Mouse (Mus musculus): ENCODE data around the gene Kcnq4. TPM values are rescaled to one million over a fixed set of nuclear protein-coding genes. Genes with fewer than 3 reads are reported as not detected.
A peak's percentile ranks its signal among the peaks of the same experiment; 100 is the strongest.

The Kcnq4 gene
- polyA plus RNA-seq, 1 experiment from 2014 or later, result 2.1 TPM

GRCm38 (mm10) chr4:120697799-120698484, 50.5 kb downstream of the Kcnq4 start:
- Histone ChIP-seq H3K27ac (ENCODE audit: low read length) (no peak overlapping the region), H3K4me2 (replicated peaks; ENCODE audit: low read depth, low read length) (peak overlapping the region; percentile 26; the same call in 1 of the 2 replicates), H3K27me3 (ENCODE audit: control insufficient read depth, insufficient read depth, low read length) (0 out of 2 replicates have a peak, but pooled peaks cover 2% of the 10 kb centered on the region), H3K9me3 (ENCODE audit: control insufficient read depth, low read depth, low read length) (no peaks in the 10 kb centered on the region), H3K4me1 (ENCODE audit: control insufficient read depth, insufficient read depth, low read length) (0 out of 2 replicates have a peak, but pooled peaks cover 5% of the 10 kb centered on the region), H3K4me3 (ENCODE audit: low read depth, low read length) (no peak overlapping the region), H3K36me3 (ENCODE audit: control insufficient read depth, insufficient read depth, low read length) (no peaks in the 10 kb centered on the region), H3K9ac (replicated peaks; ENCODE audit: low read depth, low read length) (no peak overlapping the region)
- peak; percentile 50 for ATAC-seq (ENCODE audit: insufficient number of reproducible peaks, insufficient read depth, low FRiP score, low read depth)
- WGBS, result 13% methylated on average over 35 of the region's 35 CpGs

- Histone ChIP-seq H3K36me3 (ENCODE audit: control insufficient read depth, insufficient read depth, low read length) (no peaks in the 10 kb centered on the region), H3K9ac (replicated peaks; ENCODE audit: low read depth, low read length) (no peak overlapping the region), H3K9me3 (ENCODE audit: control insufficient read depth, low read depth, low read length) (no peaks in the 10 kb centered on the region), H3K4me3 (ENCODE audit: low read depth, low read length) (no peak overlapping the region), H3K4me1 (ENCODE audit: control insufficient read depth, insufficient read depth, low read length) (0 out of 2 replicates have a peak, but pooled peaks cover 5% of the 10 kb centered on the region), H3K27me3 (ENCODE audit: control insufficient read depth, insufficient read depth, low read length) (0 out of 2 replicates have a peak, but pooled peaks cover 2% of the 10 kb centered on the region), H3K27ac (ENCODE audit: low read length) (no peak overlapping the region), H3K4me2 (replicated peaks; ENCODE audit: low read depth, low read length) (no peak overlapping the region)
- WGBS, result 86% methylated on average over 8 of the region's 8 CpGs
- ATAC-seq (ENCODE audit: insufficient number of reproducible peaks, insufficient read depth, low FRiP score, low read depth), result no peak
Observed at GRCm38 (mm10) chr4:120697353-120697752, 51.1 kb downstream of the Kcnq4 start.

- Histone ChIP-seq H3K36me3 (ENCODE audit: control insufficient read depth, insufficient read depth, low read length) (no peaks in the 10 kb centered on the region), H3K9me3 (ENCODE audit: control insufficient read depth, low read depth, low read length) (no peaks in the 10 kb centered on the region), H3K27me3 (ENCODE audit: control insufficient read depth, insufficient read depth, low read length) (no peaks in the 10 kb centered on the region), H3K9ac (replicated peaks; ENCODE audit: low read depth, low read length) (no peak overlapping the region), H3K4me2 (replicated peaks; ENCODE audit: low read depth, low read length) (no peak overlapping the region), H3K4me1 (ENCODE audit: control insufficient read depth, insufficient read depth, low read length) (no peaks in the 10 kb centered on the region), H3K4me3 (ENCODE audit: low read depth, low read length) (no peak overlapping the region), H3K27ac (ENCODE audit: low read length) (no peak overlapping the region)
- ATAC-seq (ENCODE audit: insufficient number of reproducible peaks, insufficient read depth, low FRiP score, low read depth), result no peak
- 43% methylated on average over 10 of the region's 10 CpGs for WGBS
Observed at GRCm38 (mm10) chr4:120692717-120693116, 55.7 kb downstream of the Kcnq4 start.

- no peak overlapping the region for H3K4me3 ChIP-seq (ENCODE audit: low read depth, low read length)
- 0 out of 2 replicates have a peak, but pooled peaks have one; percentile 28 for ATAC-seq (ENCODE audit: insufficient number of reproducible peaks, insufficient read depth, low FRiP score, low read depth)
- no peaks in the 10 kb centered on the region for H3K36me3 ChIP-seq (ENCODE audit: control insufficient read depth, insufficient read depth, low read length)
- no peak overlapping the region for H3K27ac ChIP-seq (ENCODE audit: low read length)
- H3K27me3 ChIP-seq (ENCODE audit: control insufficient read depth, insufficient read depth, low read length), result no peaks in the 10 kb centered on the region
- WGBS, result 54% methylated on average over 6 of the region's 6 CpGs
- no peak overlapping the region for H3K4me2 ChIP-seq (replicated peaks; ENCODE audit: low read depth, low read length)
- no peaks in the 10 kb centered on the region for H3K9me3 ChIP-seq (ENCODE audit: control insufficient read depth, low read depth, low read length)
- no peak overlapping the region for H3K9ac ChIP-seq (replicated peaks; ENCODE audit: low read depth, low read length)
- no peaks in the 10 kb centered on the region for H3K4me1 ChIP-seq (ENCODE audit: control insufficient read depth, insufficient read depth, low read length)
Observed at GRCm38 (mm10) chr4:120689317-120689716, 59.1 kb downstream of the Kcnq4 start.

- no peak for ATAC-seq (ENCODE audit: insufficient number of reproducible peaks, insufficient read depth, low FRiP score, low read depth)
- WGBS, result 48% methylated on average over 6 of the region's 6 CpGs
Observed at GRCm38 (mm10) chr4:120687282-120687681, 61.1 kb downstream of the Kcnq4 start.

GRCm38 (mm10) chr4:120683278-120683997, 65.0 kb downstream of the Kcnq4 start:
- Histone ChIP-seq H3K9me3 (ENCODE audit: control insufficient read depth, low read depth, low read length) (no peaks in the 10 kb centered on the region), H3K4me2 (replicated peaks; ENCODE audit: low read depth, low read length) (no peak overlapping the region), H3K9ac (replicated peaks; ENCODE audit: low read depth, low read length) (no peak overlapping the region), H3K27ac (ENCODE audit: low read length) (no peak overlapping the region), H3K4me1 (ENCODE audit: control insufficient read depth, insufficient read depth, low read length) (no peaks in the 10 kb centered on the region), H3K27me3 (ENCODE audit: control insufficient read depth, insufficient read depth, low read length) (no peaks in the 10 kb centered on the region), H3K36me3 (ENCODE audit: control insufficient read depth, insufficient read depth, low read length) (no peaks in the 10 kb centered on the region), H3K4me3 (ENCODE audit: low read depth, low read length) (no peak overlapping the region)
- WGBS, result 50% methylated on average over 9 of the region's 9 CpGs
- no peak for ATAC-seq (ENCODE audit: insufficient number of reproducible peaks, insufficient read depth, low FRiP score, low read depth)

More at GRCm38 (mm10) chr4:120687282-120687681, 61.1 kb downstream of the Kcnq4 start:
- Histone ChIP-seq H3K9me3 (ENCODE audit: control insufficient read depth, low read depth, low read length) (no peaks in the 10 kb centered on the region), H3K27me3 (ENCODE audit: control insufficient read depth, insufficient read depth, low read length) (no peaks in the 10 kb centered on the region), H3K4me1 (ENCODE audit: control insufficient read depth, insufficient read depth, low read length) (no peaks in the 10 kb centered on the region), H3K36me3 (ENCODE audit: control insufficient read depth, insufficient read depth, low read length) (no peaks in the 10 kb centered on the region), H3K4me3 (ENCODE audit: low read depth, low read length) (no peak overlapping the region), H3K4me2 (replicated peaks; ENCODE audit: low read depth, low read length) (no peak overlapping the region), H3K27ac (ENCODE audit: low read length) (no peak overlapping the region), H3K9ac (replicated peaks; ENCODE audit: low read depth, low read length) (no peak overlapping the region)

GRCm38 (mm10) chr4:120682168-120682567, 66.2 kb downstream of the Kcnq4 start:
- H3K9me3 ChIP-seq (ENCODE audit: control insufficient read depth, low read depth, low read length), result no peaks in the 10 kb centered on the region
- 38% methylated on average over 10 of the region's 10 CpGs for WGBS
- H3K4me2 ChIP-seq (replicated peaks; ENCODE audit: low read depth, low read length), result no peak overlapping the region
- ATAC-seq (ENCODE audit: insufficient number of reproducible peaks, insufficient read depth, low FRiP score, low read depth), result no peak
- no peaks in the 10 kb centered on the region for H3K36me3 ChIP-seq (ENCODE audit: control insufficient read depth, insufficient read depth, low read length)
- H3K4me1 ChIP-seq (ENCODE audit: control insufficient read depth, insufficient read depth, low read length), result no peaks in the 10 kb centered on the region
- no peak overlapping the region for H3K4me3 ChIP-seq (ENCODE audit: low read depth, low read length)
- H3K9ac ChIP-seq (replicated peaks; ENCODE audit: low read depth, low read length), result no peak overlapping the region
- no peaks in the 10 kb centered on the region for H3K27me3 ChIP-seq (ENCODE audit: control insufficient read depth, insufficient read depth, low read length)
- no peak overlapping the region for H3K27ac ChIP-seq (ENCODE audit: low read length)

GRCm38 (mm10) chr4:120680953-120681352, 67.5 kb downstream of the Kcnq4 start:
- Histone ChIP-seq H3K9me3 (ENCODE audit: control insufficient read depth, low read depth, low read length) (no peaks in the 10 kb centered on the region), H3K4me1 (ENCODE audit: control insufficient read depth, insufficient read depth, low read length) (no peaks in the 10 kb centered on the region), H3K27me3 (ENCODE audit: control insufficient read depth, insufficient read depth, low read length) (no peaks in the 10 kb centered on the region), H3K36me3 (ENCODE audit: control insufficient read depth, insufficient read depth, low read length) (no peaks in the 10 kb centered on the region), H3K4me3 (ENCODE audit: low read depth, low read length) (no peak overlapping the region), H3K4me2 (replicated peaks; ENCODE audit: low read depth, low read length) (no peak overlapping the region), H3K9ac (replicated peaks; ENCODE audit: low read depth, low read length) (no peak overlapping the region), H3K27ac (ENCODE audit: low read length) (no peak overlapping the region)
- ATAC-seq (ENCODE audit: insufficient number of reproducible peaks, insufficient read depth, low FRiP score, low read depth), result no peak
- WGBS, result 54% methylated on average over 7 of the region's 7 CpGs

Measured in stomach, embryonic 14.5 days (tissue).